Mouse (Mus musculus) intestine, embryonic 14.5 days (tissue): ENCODE results near the gene H2-M5. TPM values are rescaled to one million over a fixed set of nuclear protein-coding genes. Genes with fewer than 3 reads are reported as not detected.

Experiments
- ATAC-seq: fragments of 200-750 bp; cut with Nextera tagmentation; replicated peaks from 2 replicates; pipeline ENCODE4 v1.8.0; 2017; ENCODE audit warnings: low read depth, moderate number of reproducible peaks, moderate TSS enrichment, moderate library complexity; ENCODE audit not compliant: low FRiP score, low TSS enrichment
- DNase-seq: peaks from one replicate; pipeline ENCODE4 v3.0.0-alpha.2; 2018; ENCODE audit warnings: low spot score
- H3K27ac ChIP-seq: fragments of 300-500 bp; sonication (generic); 2 replicates; pipeline ENCODE4 v1.5.1; 2014; ENCODE audit warnings: low read depth, mild to moderate bottlenecking, control low read depth
- H3K27me3 ChIP-seq: fragments of 300-500 bp; sonication (generic); replicated peaks from 2 replicates; pipeline ENCODE4 v1.6.1; 2014; ENCODE audit warnings: low read length, control low read depth; ENCODE audit not compliant: control insufficient read depth, insufficient read depth
- H3K36me3 ChIP-seq: fragments of 300-500 bp; sonication (generic); 2 replicates; pipeline ENCODE4 v1.6.1; 2014; ENCODE audit warnings: low read length, control low read depth; ENCODE audit not compliant: control insufficient read depth, insufficient read depth
- H3K4me1 ChIP-seq: fragments of 300-500 bp; sonication (generic); replicated peaks from 2 replicates; pipeline ENCODE4 v1.6.1; 2014; ENCODE audit warnings: low read length, control low read depth, mixed read lengths; ENCODE audit not compliant: control insufficient read depth, insufficient read depth
- H3K4me2 ChIP-seq: fragments of 300-500 bp; sonication (generic); 2 replicates; pipeline ENCODE4 v1.6.1; 2014; ENCODE audit warnings: low read length
- H3K4me3 ChIP-seq: fragments of 300-500 bp; sonication (generic); 2 replicates; pipeline ENCODE4 v1.5.1; 2014; ENCODE audit warnings: low read depth, low read length, control low read depth, mixed read lengths
- H3K9ac ChIP-seq: fragments of 300-500 bp; sonication (generic); 2 replicates; pipeline ENCODE4 v1.6.1; 2014; ENCODE audit warnings: mild to moderate bottlenecking, low read length
- H3K9me3 ChIP-seq: fragments of 300-500 bp; sonication (generic); 2 replicates; pipeline ENCODE4 v1.6.1; 2016; ENCODE audit warnings: low read length, control low read depth; ENCODE audit not compliant: control insufficient read depth
- WGBS: fragments of 180-500 bp; shearing (Covaris S2); extraction: QIAGEN DNeasy Blood & Tissue Kit; methylation state at CpG from one replicate; pipeline ENCODE4 v1.1.7; 2014; 5-methylcytosine and 5-hydroxymethylcytosine counted together
- polyA plus RNA-seq: library from polyadenylated mRNA; unstranded; fragments of >200 nt; fragmentation: Nextera tagmentation; extraction: Ambion mirVana; gene quantifications from 2 replicates; pipeline ENCODE4 v1.2.1, GENCODE M21; 2014

The H2-M5 gene
- polyA plus RNA-seq, 1 experiment from 2014 or later: 0.16 TPM

GRCm38 (mm10) chr17:37018328-37018727, 29.0 kb upstream of the H2-M5 start:
- DNase-seq (no peak), ATAC-seq (no peak)
- no peaks in the 10 kb centered on the region for H3K9me3 ChIP-seq
- H3K4me1 ChIP-seq: no peaks in the 10 kb centered on the region
- no peaks in the 10 kb centered on the region for H3K36me3 ChIP-seq
- 69% methylated on average over 3 of the region's 3 CpGs for WGBS
- H3K27ac ChIP-seq: no peak overlapping the region
- H3K27me3 ChIP-seq: no peaks in the 10 kb centered on the region
- H3K4me2 ChIP-seq: no peak overlapping the region
- no peak overlapping the region for H3K4me3 ChIP-seq
- no peak overlapping the region for H3K9ac ChIP-seq

DNA sequence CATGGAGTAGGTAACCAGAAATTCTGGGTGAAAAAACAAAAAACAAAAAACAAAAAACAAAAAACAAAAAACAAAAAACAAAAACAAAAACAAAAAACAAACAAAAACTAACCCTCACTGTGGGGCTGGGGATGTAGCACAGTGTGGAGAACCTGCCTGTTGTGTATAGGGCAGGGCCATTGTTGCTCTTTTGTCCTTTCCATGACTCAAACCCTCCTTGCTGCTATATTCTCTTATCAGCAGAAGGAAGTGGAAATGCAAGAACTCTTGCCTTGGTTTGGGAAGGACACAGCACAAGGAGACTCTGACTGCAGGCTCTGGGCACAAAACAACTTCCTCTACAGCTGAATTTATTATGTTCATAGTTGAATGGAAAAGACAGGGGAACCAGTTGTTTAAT, 27.0 kb upstream of the H2-M5 start:
- Histone ChIP-seq H3K36me3 (no peaks in the 10 kb centered on the region), H3K4me3 (no peak overlapping the region), H3K4me1 (no peaks in the 10 kb centered on the region), H3K9me3 (no peaks in the 10 kb centered on the region), H3K27ac (no peak overlapping the region), H3K9ac (no peak overlapping the region), H3K4me2 (no peak overlapping the region), H3K27me3 (no peaks in the 10 kb centered on the region)
- ATAC-seq: no peak
- no peak for DNase-seq

- Histone ChIP-seq H3K27ac (no peak overlapping the region), H3K9ac (no peak overlapping the region), H3K4me2 (no peak overlapping the region), H3K9me3 (no peaks in the 10 kb centered on the region), H3K4me3 (no peak overlapping the region), H3K4me1 (no peaks in the 10 kb centered on the region), H3K27me3 (no peaks in the 10 kb centered on the region), H3K36me3 (peaks cover 41% of the 10 kb centered on the region)
- ATAC-seq (no peak), DNase-seq (no peak)
- 47% methylated on average over 5 of the region's 5 CpGs for WGBS
Measured at GRCm38 (mm10) chr17:37012141-37012540, 22.8 kb upstream of the H2-M5 start.

DNA sequence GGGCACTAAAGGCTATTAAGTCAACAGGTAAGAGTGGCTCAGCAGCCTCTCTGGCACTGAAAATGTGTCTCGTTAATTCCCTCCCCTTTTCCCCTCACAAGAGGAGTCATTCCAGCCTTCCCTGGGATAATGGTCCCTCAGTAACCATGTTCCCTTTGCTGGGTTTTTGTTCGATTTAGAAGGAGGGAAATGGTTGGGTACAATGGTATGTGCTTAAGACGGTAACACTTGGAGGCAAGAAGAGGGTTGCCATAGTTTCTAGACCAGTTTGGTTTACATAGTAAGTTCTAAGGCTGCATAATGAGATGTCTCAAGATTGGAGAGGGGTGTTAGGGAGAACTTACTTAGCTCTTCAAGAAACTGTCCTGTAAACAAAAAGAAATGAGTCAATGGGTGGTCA, 22.4 kb upstream of the H2-M5 start:
- DNase-seq: no peak
- Histone ChIP-seq H3K9ac (no peak overlapping the region), H3K36me3 (peaks cover 45% of the 10 kb centered on the region), H3K27ac (no peak overlapping the region), H3K4me3 (no peak overlapping the region), H3K27me3 (no peaks in the 10 kb centered on the region), H3K4me2 (no peak overlapping the region), H3K9me3 (no peaks in the 10 kb centered on the region), H3K4me1 (no peaks in the 10 kb centered on the region)
- WGBS: 86% methylated on average over 3 of the region's 3 CpGs
- no peak for ATAC-seq

DNA sequence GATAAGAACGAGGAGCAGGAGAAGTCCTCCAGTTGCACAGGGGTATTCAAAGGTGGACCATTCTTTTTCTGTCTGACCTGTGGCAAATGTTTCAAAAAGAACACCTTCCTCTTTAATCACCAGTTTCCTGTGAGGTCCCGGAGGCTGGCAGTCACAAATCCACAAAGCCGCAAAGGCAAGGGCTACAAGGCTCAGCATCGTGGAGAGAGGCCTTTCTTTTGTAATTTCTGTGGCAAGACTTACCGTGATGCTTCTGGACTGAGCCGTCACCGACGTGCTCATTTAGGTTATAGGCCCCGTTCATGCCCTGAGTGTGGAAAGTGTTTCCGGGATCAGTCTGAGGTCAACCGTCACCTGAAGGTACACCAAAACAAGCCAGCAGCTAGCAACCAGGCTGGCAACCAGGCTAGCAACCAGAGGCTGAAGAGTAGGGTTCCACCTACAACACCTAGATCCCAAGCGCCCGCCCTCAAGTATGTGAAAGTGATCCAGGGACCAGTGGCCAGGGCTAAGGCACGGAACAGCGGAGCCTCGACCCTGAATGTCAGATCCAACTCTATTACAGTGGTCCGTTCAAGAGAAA, 20.2 kb upstream of the H2-M5 start:
- no peak overlapping the region for H3K4me3 ChIP-seq
- H3K27ac ChIP-seq: no peak overlapping the region
- ATAC-seq (no peak), DNase-seq (no peak)
- no peak overlapping the region for H3K9ac ChIP-seq
- H3K36me3 ChIP-seq: peaks cover 63% of the 10 kb centered on the region
- H3K4me2 ChIP-seq: no peak overlapping the region
- H3K9me3 ChIP-seq: no peaks in the 10 kb centered on the region
- H3K27me3 ChIP-seq: no peaks in the 10 kb centered on the region
- 93% methylated on average over 17 of the region's 17 CpGs for WGBS
- H3K4me1 ChIP-seq: no peaks in the 10 kb centered on the region

DNA sequence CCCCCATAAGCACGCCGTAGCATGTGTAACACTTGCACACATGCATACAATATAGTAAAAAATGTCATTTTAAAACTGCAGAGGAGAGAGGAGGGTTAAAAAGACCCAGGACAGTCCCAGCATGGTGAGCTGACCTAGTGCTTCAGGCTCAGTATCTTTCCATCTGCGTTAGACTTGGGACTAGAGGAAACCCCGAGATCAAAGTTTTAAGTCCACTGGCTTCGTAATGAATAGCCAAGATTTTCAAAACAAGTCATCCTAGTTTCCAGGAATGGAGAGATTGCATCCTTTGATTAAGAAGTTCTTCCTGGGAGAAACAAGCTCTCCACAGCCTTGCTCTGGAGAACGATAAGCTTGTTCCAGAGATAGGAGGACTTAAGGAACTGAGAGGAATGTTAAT, 18.8 kb upstream of the H2-M5 start:
- Histone ChIP-seq H3K9ac (no peak overlapping the region), H3K4me3 (no peak overlapping the region), H3K9me3 (no peaks in the 10 kb centered on the region), H3K36me3 (peaks cover 63% of the 10 kb centered on the region), H3K27ac (no peak overlapping the region), H3K27me3 (no peaks in the 10 kb centered on the region), H3K4me2 (no peak overlapping the region), H3K4me1 (peaks cover 9% of the 10 kb centered on the region)
- DNase-seq (no peak), ATAC-seq (no peak)
- 91% methylated on average over 6 of the region's 6 CpGs for WGBS

- Histone ChIP-seq H3K27ac (peak overlapping the region; percentile 92; the same call in 1 of the 2 replicates), H3K4me2 (peak overlapping the region; percentile 79), H3K27me3 (no peaks in the 10 kb centered on the region), H3K9me3 (no peaks in the 10 kb centered on the region), H3K4me1 (peaks cover 14% of the 10 kb centered on the region), H3K9ac (peak overlapping the region; percentile 93), H3K36me3 (peaks cover 34% of the 10 kb centered on the region), H3K4me3 (peak overlapping the region; percentile 67)
- 29% methylated on average over 3 of the region's 4 CpGs for WGBS
- ATAC-seq: no peak
- no peak for DNase-seq
Measured at GRCm38 (mm10) chr17:37003366-37003765, 14.0 kb upstream of the H2-M5 start.

- H3K4me1 ChIP-seq: peaks cover 14% of the 10 kb centered on the region
- H3K9ac ChIP-seq: peak overlapping the region; percentile 93
- DNase-seq (peak; percentile 90), ATAC-seq (peak; percentile 85)
- H3K9me3 ChIP-seq: no peaks in the 10 kb centered on the region
- H3K4me2 ChIP-seq: peak overlapping the region; percentile 79
- no peaks in the 10 kb centered on the region for H3K27me3 ChIP-seq
- WGBS: under 1% methylated on average over 49 of the region's 49 CpGs
- H3K27ac ChIP-seq: peak overlapping the region; percentile 92
- H3K4me3 ChIP-seq: peak overlapping the region; percentile 67
- peaks cover 27% of the 10 kb centered on the region for H3K36me3 ChIP-seq
Measured at GRCm38 (mm10) chr17:37002364-37003330, 13.3 kb upstream of the H2-M5 start.
